Mouse (Mus musculus): ENCODE results near the gene 9130213A22Rik.

DNA sequence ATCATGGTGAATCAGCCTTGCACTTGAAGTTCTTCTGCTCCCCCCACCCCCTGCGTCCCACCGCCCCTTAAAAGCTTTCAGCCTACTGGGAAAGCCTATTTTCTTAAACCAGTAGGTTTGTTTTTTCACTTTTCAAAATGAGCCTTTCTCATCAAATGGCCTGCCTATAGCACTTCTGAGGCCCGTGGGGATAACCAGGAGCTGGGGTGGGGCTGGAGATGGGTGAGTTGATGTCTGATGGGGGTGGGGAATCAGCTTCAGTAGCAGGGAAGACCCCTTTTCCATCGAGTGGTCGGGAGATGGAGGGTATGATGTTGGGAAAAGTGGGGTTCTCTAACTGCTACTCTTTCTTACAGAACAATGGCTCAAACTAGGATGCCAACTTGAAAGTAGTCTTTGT, 5.5 kb downstream of the 9130213A22Rik start:
- TF ChIP-seq TAL1 (IDR thresholded peaks at IDR 0.05; ENCODE audit: low read length) (no peak), ETS1 (IDR thresholded peaks at IDR 0.05; ENCODE audit: low read depth, low read length) (no peak), E2F4 (IDR thresholded peaks at IDR 0.05; ENCODE audit: borderline replicate concordance, low read depth, low read length) (no peak), MAX (IDR thresholded peaks at IDR 0.05; ENCODE audit: low read length) (no peak), USF1 (IDR thresholded peaks at IDR 0.05; ENCODE audit: low read depth, low read length) (no peak), POLR2A (IDR thresholded peaks at IDR 0.05; ENCODE audit: control insufficient read depth in 1 of 2, insufficient read depth in 1 of 2, low read depth in 1 of 2, low read length in 2 of 2, poor library complexity in 1 of 2) (no peak), ZC3H11A (IDR thresholded peaks at IDR 0.05; ENCODE audit: low read depth, low read length) (no peak), SMC3 (IDR thresholded peaks at IDR 0.05; ENCODE audit: low read depth, low read length) (no peak), ZKSCAN1 (IDR thresholded peaks at IDR 0.05; ENCODE audit: low read depth, low read length) (no peak), POLR2AphosphoS2 (IDR thresholded peaks at IDR 0.05; ENCODE audit: low read length) (no peak)

Data from MEL (cell line).